Mouse (Mus musculus) bone marrow, adult 2 months (tissue): ENCODE data around the gene Ggn.

ENCODE experiments used
- CTCF ChIP-seq: fragments of 200-500 bp; IDR thresholded peaks from 2 replicates; pipeline ENCODE4 v1.5.1; 2011; ENCODE audit warnings: low read length, control low read depth; ENCODE audit not compliant: control insufficient read depth, insufficient read depth
- POLR2A ChIP-seq: fragments of 200-500 bp; IDR thresholded peaks from 2 replicates; pipeline ENCODE4 v1.6.1; 2011; ENCODE audit warnings: low read depth, mild to moderate bottlenecking, control low read depth, low read length, borderline replicate concordance; ENCODE audit not compliant: control insufficient read depth

GRCm38 (mm10) chr7:29213675-29214082 lies 43.7 kb downstream of the Ggn start, which contains the start of gene Catsperg1:
- TF ChIP-seq POLR2A (no peak), CTCF (no peak)
